Mouse (Mus musculus) layer of hippocampus, adult 11-12 months (tissue): ENCODE measurements around the gene Slc20a1.

ENCODE experiments used
- DNase-seq: peaks from one replicate; pipeline ENCODE4 v3.0.0; 2022; ENCODE audit warnings: low spot score

Slc20a1 gene

GRCm38 (mm10) chr2:129253631-129253970, 55.0 kb downstream of the Slc20a1 start:
- DNase-seq = no peak

GRCm38 (mm10) chr2:129254076-129254475, 55.5 kb downstream of the Slc20a1 start:
- no peak for DNase-seq

GRCm38 (mm10) chr2:129256006-129256405, 57.4 kb downstream of the Slc20a1 start:
- no peak for DNase-seq

GRCm38 (mm10) chr2:129258056-129258455, 59.5 kb downstream of the Slc20a1 start:
- DNase-seq = no peak

- peak; percentile 78 for DNase-seq
Observed at GRCm38 (mm10) chr2:129258475-129259211, 60.1 kb downstream of the Slc20a1 start.

GRCm38 (mm10) chr2:129260646-129261045, 62.1 kb downstream of the Slc20a1 start:
- no peak for DNase-seq
